Mouse (Mus musculus) stomach, embryonic 15.5 days (tissue): ENCODE data around the gene Ddx23. TPM values are rescaled to one million over a fixed set of nuclear protein-coding genes. Genes with fewer than 3 reads are reported as not detected.
A peak's percentile ranks its signal among the peaks of the same experiment; 100 is the strongest.

Experiments used
- ATAC-seq: fragments of 200-750 bp; cut with Nextera tagmentation; 2 replicates; pipeline ENCODE4 v1.8.0; 2017; ENCODE audit warnings: low read depth, moderate number of reproducible peaks, moderate TSS enrichment; ENCODE audit not compliant: insufficient read depth, low FRiP score
- H3K27ac ChIP-seq: fragments of 300-500 bp; sonication (generic); 2 replicates; pipeline ENCODE4 v1.5.1; 2015; ENCODE audit warnings: mild to moderate bottlenecking, inconsistent platforms
- H3K27me3 ChIP-seq: fragments of 300-500 bp; sonication (generic); replicated peaks from 2 replicates; pipeline ENCODE4 v1.6.1; 2015; ENCODE audit warnings: inconsistent platforms
- H3K36me3 ChIP-seq: fragments of 300-500 bp; sonication (generic); 2 replicates; pipeline ENCODE4 v1.6.1; 2015; ENCODE audit warnings: inconsistent platforms
- H3K4me1 ChIP-seq: fragments of 300-500 bp; sonication (generic); 2 replicates; pipeline ENCODE4 v1.6.1; 2015; ENCODE audit warnings: inconsistent platforms
- H3K4me2 ChIP-seq: fragments of 300-500 bp; sonication (generic); 2 replicates; pipeline ENCODE4 v1.6.1; 2015; ENCODE audit warnings: mild to moderate bottlenecking, inconsistent platforms
- H3K4me3 ChIP-seq: fragments of 300-500 bp; sonication (generic); replicated peaks from 2 replicates; pipeline ENCODE4 v1.5.1; 2015; ENCODE audit warnings: inconsistent platforms
- H3K9ac ChIP-seq: fragments of 300-500 bp; sonication (generic); 2 replicates; pipeline ENCODE4 v1.6.1; 2015; ENCODE audit warnings: inconsistent platforms
- H3K9me3 ChIP-seq: fragments of 300-500 bp; sonication (generic); 2 replicates; pipeline ENCODE4 v1.6.1; 2016; ENCODE audit warnings: inconsistent platforms
- WGBS: fragments of 180-500 bp; shearing (Covaris S2); methylation state at CpG from one replicate; pipeline ENCODE4 v1.1.7; 2015; 5-methylcytosine and 5-hydroxymethylcytosine counted together
- polyA plus RNA-seq: library from polyadenylated mRNA; unstranded; fragments of >200 nt; fragmentation: Nextera tagmentation; extraction: Ambion mirVana; gene quantifications from 2 replicates; pipeline ENCODE4 v1.2.1, GENCODE M21; 2015

Gene Ddx23
- polyA plus RNA-seq, 1 experiment from 2014 or later: 26.8 TPM

GRCm38 (mm10) chr15:98601832-98602190 is 60.9 kb downstream of the Ddx23 start:
- Histone ChIP-seq H3K4me2 (peak overlapping the region; percentile 53), H3K4me3 (peak overlapping the region; percentile 25), H3K27ac (no peak overlapping the region), H3K27me3 (no peaks in the 10 kb centered on the region), H3K4me1 (peaks cover 32% of the 10 kb centered on the region), H3K9ac (no peak overlapping the region), H3K36me3 (peaks cover 42% of the 10 kb centered on the region), H3K9me3 (no peaks in the 10 kb centered on the region)
- no peak for ATAC-seq
- 63% methylated on average over 7 of the region's 7 CpGs for WGBS

GRCm38 (mm10) chr15:98600036-98600709 is 62.5 kb downstream of the Ddx23 start:
- Histone ChIP-seq H3K27me3 (no peaks in the 10 kb centered on the region), H3K27ac (no peak overlapping the region), H3K4me1 (peaks cover 30% of the 10 kb centered on the region), H3K9me3 (no peaks in the 10 kb centered on the region), H3K4me3 (no peak overlapping the region), H3K4me2 (no peak overlapping the region), H3K36me3 (peaks cover 56% of the 10 kb centered on the region), H3K9ac (no peak overlapping the region)
- no peak for ATAC-seq
- WGBS: 86% methylated on average over 12 of the region's 12 CpGs

- no peak overlapping the region for H3K27ac ChIP-seq
- no peaks in the 10 kb centered on the region for H3K27me3 ChIP-seq
- no peak overlapping the region for H3K4me3 ChIP-seq
- WGBS: 90% methylated on average over 14 of the region's 14 CpGs
- H3K9me3 ChIP-seq: no peaks in the 10 kb centered on the region
- no peak for ATAC-seq
- no peak overlapping the region for H3K9ac ChIP-seq
- H3K4me1 ChIP-seq: peaks cover 2% of the 10 kb centered on the region; the same call in 1 of the 2 replicates
- no peak overlapping the region for H3K4me2 ChIP-seq
- H3K36me3 ChIP-seq: peaks cover 79% of the 10 kb centered on the region
Measured at GRCm38 (mm10) chr15:98596609-98597008, 66.1 kb downstream of the Ddx23 start.

Other genes starting within 250 kb of the Ddx23 start
- not detected in 2 replicates for gene Olfr282, start 231.7 kb downstream of the Ddx23 start, polyA plus RNA-seq
- gene Olfr281, start 210.3 kb downstream of the Ddx23 start, polyA plus RNA-seq: 0.03 TPM in 1 of 2 replicates, not detected in the other
- gene OR5BS1P, start 193.0 kb downstream of the Ddx23 start, polyA plus RNA-seq: not detected in 2 replicates
- 0.23 TPM in 1 of 2 replicates, not detected in the other for gene Lalba, start 180.2 kb downstream of the Ddx23 start, polyA plus RNA-seq
- gene Olfr279, start 170.5 kb downstream of the Ddx23 start, polyA plus RNA-seq: not detected in 2 replicates
- 79.4 and 86.7 TPM in 2 replicates for gene Kansl2, start 128.6 kb downstream of the Ddx23 start, polyA plus RNA-seq
- 46.7 and 48.6 TPM in 2 replicates for gene Ccnt1, start 92.0 kb downstream of the Ddx23 start, polyA plus RNA-seq
- gene 4930415O20Rik, start 91.9 kb downstream of the Ddx23 start, polyA plus RNA-seq: 0.43 TPM in 1 of 2 replicates, not detected in the other
- gene Adcy6, start 52.8 kb downstream of the Ddx23 start, polyA plus RNA-seq: 21.9 and 22.5 TPM in 2 replicates
- gene Cacnb3, start 32.1 kb downstream of the Ddx23 start, polyA plus RNA-seq: 29.0 and 32.2 TPM in 2 replicates
- 1.3 and 1.4 TPM in 2 replicates for gene Rnd1, start 14.6 kb upstream of the Ddx23 start, polyA plus RNA-seq
- gene Ccdc65, start 45.3 kb upstream of the Ddx23 start, polyA plus RNA-seq: 0.84 and 1.1 TPM in 2 replicates
- 112 and 123 TPM in 2 replicates for gene Fkbp11, start 65.3 kb upstream of the Ddx23 start, polyA plus RNA-seq
- 41.6 and 45.2 TPM in 2 replicates for gene Arf3, start 100.3 kb upstream of the Ddx23 start, polyA plus RNA-seq
- gene Wnt10b, start 115.3 kb upstream of the Ddx23 start, polyA plus RNA-seq: 0.08 TPM in 1 of 2 replicates, not detected in the other
- gene Wnt1, start 127.0 kb upstream of the Ddx23 start, polyA plus RNA-seq: not detected in 2 replicates
- gene Ddn, start 146.6 kb upstream of the Ddx23 start, polyA plus RNA-seq: not detected in 2 replicates
- gene Prkag1, start 168.6 kb upstream of the Ddx23 start, polyA plus RNA-seq: 82.4 and 85.6 TPM in 2 replicates
- gene Kmt2d, start 208.3 kb upstream of the Ddx23 start, polyA plus RNA-seq: 10.6 and 11.6 TPM in 2 replicates
- gene Rhebl1, start 231.6 kb upstream of the Ddx23 start, polyA plus RNA-seq: 8.6 and 8.8 TPM in 2 replicates
- gene Dhh, start 235.6 kb upstream of the Ddx23 start, polyA plus RNA-seq: 0.71 and 1.0 TPM in 2 replicates